Mouse (Mus musculus) heart, embryonic 14.5 days (tissue): ENCODE measurements at regions not wholly inside any gene's neighbourhood (a gene's known extent, or its start where the extent isn't known, plus 50 kb on each side); places are given as distances from the start of the nearest gene placed in this dataset.
A peak's percentile ranks its signal among the peaks of the same experiment; 100 is the strongest.

ENCODE experiments used
- ATAC-seq: fragments of 200-750 bp; cut with Nextera tagmentation; 2 replicates; pipeline ENCODE4 v1.8.0; 2017; ENCODE audit warnings: low read depth, moderate TSS enrichment; ENCODE audit not compliant: insufficient number of reproducible peaks, insufficient read depth, low FRiP score
- H3K27ac ChIP-seq, 2 experiments: fragments of 200-500 bp in 1 of 2; fragments of 300-500 bp in 1 of 2; sonication (generic) in 1 of 2; replicated peaks in 1 of 2; 2 replicates each; pipeline ENCODE4 v1.5.1; 2012 to 2014; ENCODE audit warnings: low read depth in 2 of 2, low read length in 2 of 2, control low read depth in 1 of 2, mild to moderate bottlenecking in 1 of 2, mixed read lengths in 1 of 2; ENCODE audit not compliant: control insufficient read depth in 1 of 2, insufficient read depth in 1 of 2
- H3K27me3 ChIP-seq: fragments of 300-500 bp; sonication (generic); 2 replicates; pipeline ENCODE4 v1.6.1; 2014; ENCODE audit warnings: mild to moderate bottlenecking, low read length, control low read depth; ENCODE audit not compliant: control insufficient read depth, insufficient read depth
- H3K36me3 ChIP-seq: fragments of 300-500 bp; sonication (generic); 2 replicates; pipeline ENCODE4 v1.6.1; 2014; ENCODE audit warnings: mild to moderate bottlenecking, control low read depth, low read length, mixed read lengths; ENCODE audit not compliant: control insufficient read depth, insufficient read depth
- H3K4me1 ChIP-seq, 2 experiments: fragments of 200-500 bp in 1 of 2; fragments of 300-500 bp in 1 of 2; sonication (generic) in 1 of 2; 2 replicates each; pipeline ENCODE4 v1.6.1; 2012 to 2014; ENCODE audit warnings: low read length in 2 of 2, control low read depth in 1 of 2, mixed read lengths in 1 of 2; ENCODE audit not compliant: control insufficient read depth in 2 of 2, insufficient read depth in 2 of 2
- H3K4me2 ChIP-seq: fragments of 300-500 bp; sonication (generic); 2 replicates; pipeline ENCODE4 v1.6.1; 2014; ENCODE audit warnings: mild to moderate bottlenecking, low read length
- H3K4me3 ChIP-seq, 2 experiments: fragments of 200-500 bp in 1 of 2; fragments of 300-500 bp in 1 of 2; sonication (generic) in 1 of 2; 2 replicates each; pipeline ENCODE4 v1.5.1; 2012 to 2014; ENCODE audit warnings: low read length in 2 of 2, mild to moderate bottlenecking in 2 of 2, control low read depth in 1 of 2, low read depth in 1 of 2, moderate library complexity in 1 of 2; ENCODE audit not compliant: control insufficient read depth in 1 of 2, insufficient read depth in 1 of 2
- H3K9ac ChIP-seq: fragments of 300-500 bp; sonication (generic); 2 replicates; pipeline ENCODE4 v1.6.1; 2014; ENCODE audit warnings: mild to moderate bottlenecking, low read length
- H3K9me3 ChIP-seq: fragments of 300-500 bp; sonication (generic); 2 replicates; pipeline ENCODE4 v1.6.1; 2016; ENCODE audit warnings: low read length, control low read depth; ENCODE audit not compliant: control insufficient read depth
- whole genome bisulfite sequencing: fragments of 180-500 bp; shearing (Covaris S2); extraction: QIAGEN DNeasy Blood & Tissue Kit; methylation state at CpG from one replicate; pipeline ENCODE4 v1.1.7; 2014; 5-methylcytosine and 5-hydroxymethylcytosine counted together

- 76% methylated on average over 4 of the region's 4 CpGs for WGBS
- Histone ChIP-seq H3K9me3 (no peaks in the 10 kb centered on the region), H3K27me3 (no peaks in the 10 kb centered on the region), H3K4me1 (peaks cover 1 to 2% of the 10 kb centered on the region in 2 experiments; a peak in 2 of 4 replicates), H3K4me3 (no peak overlapping the region), H3K9ac (no peak overlapping the region), H3K4me2 (no peak overlapping the region), H3K36me3 (no peaks in the 10 kb centered on the region), H3K27ac (no peak overlapping the region)
- ATAC-seq: no peak
These were observed 136.1 kb downstream of the Hs3st3b1 start for GRCm38 (mm10) chr11:63785965-63786364.

- no peak overlapping the region for H3K27ac ChIP-seq
- no peaks in the 10 kb centered on the region for H3K27me3 ChIP-seq
- H3K9me3 ChIP-seq: no peaks in the 10 kb centered on the region
- no peak overlapping the region for H3K4me2 ChIP-seq
- no peak overlapping the region for H3K9ac ChIP-seq
- WGBS: 61% methylated on average over 8 of the region's 8 CpGs
- H3K36me3 ChIP-seq: no peaks in the 10 kb centered on the region
- ATAC-seq: no peak
- H3K4me1 ChIP-seq: peaks cover 4 to 5% of the 10 kb centered on the region in 2 experiments; a peak in 2 of 4 replicates
- H3K4me3 ChIP-seq: no peak overlapping the region
These were observed 132.5 kb downstream of the Hs3st3b1 start for GRCm38 (mm10) chr11:63789473-63790120.

- no peaks in the 10 kb centered on the region for H3K36me3 ChIP-seq
- H3K9ac ChIP-seq: no peak overlapping the region
- no peak overlapping the region for H3K27ac ChIP-seq
- WGBS: 35% methylated on average over 13 of the region's 13 CpGs
- peaks cover 4 to 5% of the 10 kb centered on the region in 2 experiments; a peak in 2 of 4 replicates for H3K4me1 ChIP-seq
- no peaks in the 10 kb centered on the region for H3K9me3 ChIP-seq
- peak overlapping the region; percentile 19 for H3K4me2 ChIP-seq
- no peaks in the 10 kb centered on the region for H3K27me3 ChIP-seq
- no peak overlapping the region for H3K4me3 ChIP-seq
- ATAC-seq: no peak
These were observed 130.9 kb downstream of the Hs3st3b1 start for GRCm38 (mm10) chr11:63791004-63791862.

GRCm38 (mm10) chr11:63793732-63794503, 128.2 kb downstream of the Hs3st3b1 start:
- H3K36me3 ChIP-seq: no peaks in the 10 kb centered on the region
- H3K4me3 ChIP-seq: no peak overlapping the region
- H3K27ac ChIP-seq: no peak overlapping the region
- no peak overlapping the region for H3K9ac ChIP-seq
- WGBS: 74% methylated on average over 8 of the region's 8 CpGs
- H3K9me3 ChIP-seq: no peaks in the 10 kb centered on the region
- H3K27me3 ChIP-seq: no peaks in the 10 kb centered on the region
- no peak overlapping the region for H3K4me2 ChIP-seq
- no peak for ATAC-seq
- peaks cover 4 to 5% of the 10 kb centered on the region in 2 experiments; a peak in 2 of 4 replicates for H3K4me1 ChIP-seq

- H3K36me3 ChIP-seq: no peaks in the 10 kb centered on the region
- ATAC-seq: no peak
- H3K9me3 ChIP-seq: no peaks in the 10 kb centered on the region
- H3K4me3 ChIP-seq: no peak overlapping the region
- no peaks in the 10 kb centered on the region for H3K27me3 ChIP-seq
- WGBS: 73% methylated on average over 5 of the region's 5 CpGs
- no peak overlapping the region for H3K4me2 ChIP-seq
- no peak overlapping the region for H3K27ac ChIP-seq
- no peaks in the 10 kb centered on the region; a peak in 1 of 4 replicates for H3K4me1 ChIP-seq
- no peak overlapping the region for H3K9ac ChIP-seq
These were observed 109.9 kb downstream of the Hs3st3b1 start for GRCm38 (mm10) chr11:63812146-63812545.

GRCm38 (mm10) chr11:63822847-63823246, 99.2 kb downstream of the Hs3st3b1 start:
- Histone ChIP-seq H3K4me3 (no peak overlapping the region), H3K9ac (no peak overlapping the region), H3K4me1 (peaks cover 3 to 4% of the 10 kb centered on the region in 2 experiments; a peak in 3 of 4 replicates), H3K27me3 (no peaks in the 10 kb centered on the region), H3K27ac (no peak overlapping the region), H3K4me2 (no peak overlapping the region), H3K9me3 (peaks cover 5% of the 10 kb centered on the region), H3K36me3 (no peaks in the 10 kb centered on the region)
- ATAC-seq: no peak
- 81% methylated on average over 4 of the region's 4 CpGs for WGBS

GRCm38 (mm10) chr11:63827271-63827762, 94.8 kb downstream of the Hs3st3b1 start:
- H3K4me2 ChIP-seq: no peak overlapping the region
- peaks cover 5% of the 10 kb centered on the region for H3K9me3 ChIP-seq
- H3K36me3 ChIP-seq: no peaks in the 10 kb centered on the region
- H3K27me3 ChIP-seq: no peaks in the 10 kb centered on the region
- H3K9ac ChIP-seq: no peak overlapping the region
- no peak overlapping the region for H3K4me3 ChIP-seq
- 75% methylated on average over 6 of the region's 6 CpGs for WGBS
- ATAC-seq: no peak
- no peak overlapping the region for H3K27ac ChIP-seq
- peaks cover 15 to 18% of the 10 kb centered on the region in 2 experiments for H3K4me1 ChIP-seq
